Mouse (Mus musculus) hindbrain, postnatal 0 days (tissue): ENCODE data around the gene Ap2a1. TPM values are rescaled to one million over a fixed set of nuclear protein-coding genes. Genes with fewer than 3 reads are reported as not detected.

Experiments used
- ATAC-seq: fragments of 200-750 bp; cut with Nextera tagmentation; 2 replicates; pipeline ENCODE4 v1.8.0; 2017; ENCODE audit warnings: mild to moderate bottlenecking, moderate TSS enrichment, moderate library complexity
- DNase-seq: peaks from one replicate; pipeline ENCODE4 v3.0.0-alpha.2; 2015; ENCODE audit warnings: low spot score
- H3K27ac ChIP-seq: fragments of 300-500 bp; sonication (generic); 2 replicates; pipeline ENCODE4 v1.5.1; 2014; ENCODE audit warnings: mild to moderate bottlenecking
- H3K27me3 ChIP-seq: fragments of 300-500 bp; sonication (generic); 2 replicates; pipeline ENCODE4 v1.6.1; 2014; ENCODE audit warnings: low read length, mixed read lengths; ENCODE audit not compliant: insufficient read depth
- H3K36me3 ChIP-seq: fragments of 300-500 bp; sonication (generic); 2 replicates; pipeline ENCODE4 v1.6.1; 2014; ENCODE audit warnings: low read length, mixed read lengths; ENCODE audit not compliant: insufficient read depth
- H3K4me1 ChIP-seq: fragments of 300-500 bp; sonication (generic); 2 replicates; pipeline ENCODE4 v1.6.1; 2014; ENCODE audit warnings: antibody characterized with exemption, low read length, mixed read lengths; ENCODE audit not compliant: insufficient read depth
- H3K4me2 ChIP-seq: fragments of 300-500 bp; sonication (generic); 2 replicates; pipeline ENCODE4 v1.6.1; 2014; ENCODE audit warnings: low read depth, mild to moderate bottlenecking, low read length, moderate library complexity, mixed read lengths
- H3K4me3 ChIP-seq: fragments of 300-500 bp; sonication (generic); 2 replicates; pipeline ENCODE4 v1.5.1; 2014; ENCODE audit warnings: low read length
- H3K9ac ChIP-seq: fragments of 300-500 bp; sonication (generic); replicated peaks from 2 replicates; pipeline ENCODE4 v1.6.1; 2014; ENCODE audit warnings: mild to moderate bottlenecking, low read length, moderate library complexity, mixed read lengths
- H3K9me3 ChIP-seq: fragments of 300-500 bp; sonication (generic); 2 replicates; pipeline ENCODE4 v1.6.1; 2016; ENCODE audit warnings: low read length, mixed read lengths
- CTCF ChIP-seq: IDR thresholded peaks from 2 replicates; pipeline ENCODE4 v1.5.1; 2016; ENCODE audit warnings: antibody characterized with exemption, control low read depth, low read depth
- WGBS: fragments of 180-500 bp; shearing (Covaris S2); extraction: QIAGEN DNeasy Blood & Tissue Kit; methylation state at CpG from one replicate; pipeline ENCODE4 v1.1.7; 2014; 5-methylcytosine and 5-hydroxymethylcytosine counted together
- polyA plus RNA-seq: library from polyadenylated mRNA; unstranded; fragments of >200 nt; fragmentation: Nextera tagmentation; extraction: Ambion mirVana; gene quantifications from 2 replicates; pipeline ENCODE4 v1.2.1, GENCODE M21; 2015
- total RNA-seq: library from RNA; depleted of rRNA; stranded (reverse); fragments of >200 nt; gene quantifications from 2 replicates; pipeline ENCODE4 v1.2.3, GENCODE M21; 2014; rRNA removed

Ap2a1 gene
- total RNA-seq (251 and 255 TPM in 2 replicates), polyA plus RNA-seq (113 and 115 TPM in 2 replicates)

GRCm38 (mm10) chr7:44929204-44930151, at the start of gene Ap2a1:
TSS of gene Ap2a1 (minus strand) at chr7:44929496.
- DNase-seq (peak; percentile 100), ATAC-seq (peak; percentile 99)
- peak within 1 kb of the TSS; percentile 92 for H3K4me3 ChIP-seq
- H3K27ac ChIP-seq: peak within 1 kb of the TSS; percentile 92
- peak within 1 kb of the TSS; percentile 96 for H3K9ac ChIP-seq
- peak; percentile 22 for TF ChIP-seq CTCF
- H3K27me3 ChIP-seq: no peaks in the 10 kb centered on the region
- H3K36me3 ChIP-seq: no peaks in the 10 kb centered on the region
- WGBS: under 1% methylated on average over 83 of the region's 84 CpGs
- H3K4me1 ChIP-seq: peaks cover 13% of the 10 kb centered on the region
- peak within 1 kb of the TSS; percentile 82 for H3K4me2 ChIP-seq
- H3K9me3 ChIP-seq: no peaks in the 10 kb centered on the region

- Histone ChIP-seq H3K9me3 (no peaks in the 10 kb centered on the region), H3K36me3 (peaks cover 55% of the 10 kb centered on the region), H3K27ac (no peak overlapping the region), H3K27me3 (no peaks in the 10 kb centered on the region), H3K4me1 (peaks cover 4% of the 10 kb centered on the region; the same call in 1 of the 2 replicates), H3K4me2 (no peak overlapping the region), H3K4me3 (no peak overlapping the region), H3K9ac (no peak overlapping the region)
- ATAC-seq (no peak), DNase-seq (no peak)
- TF ChIP-seq CTCF: no peak; the same call in 1 of the 2 replicates
- 88% methylated on average over 3 of the region's 3 CpGs for WGBS
Measured at GRCm38 (mm10) chr7:44978300-44978699, 49.0 kb upstream of the Ap2a1 start.

- Histone ChIP-seq H3K4me2 (peak overlapping the region; percentile 65), H3K9me3 (no peaks in the 10 kb centered on the region), H3K9ac (0 out of 2 replicates have a peak overlapping the region, but pooled peaks have one; percentile 13), H3K4me1 (peaks cover 17% of the 10 kb centered on the region; the same call in 1 of the 2 replicates), H3K27ac (peak overlapping the region; percentile 82), H3K4me3 (no peak overlapping the region), H3K27me3 (no peaks in the 10 kb centered on the region), H3K36me3 (peaks cover 33% of the 10 kb centered on the region)
- 20% methylated on average over 6 of the region's 6 CpGs for WGBS
- DNase-seq (no peak), ATAC-seq (no peak)
- TF ChIP-seq CTCF: no peak
Measured at GRCm38 (mm10) chr7:44975117-44975419, 45.8 kb upstream of the Ap2a1 start.

- H3K4me3 ChIP-seq: peak within 1 kb of the TSS; percentile 43
- 2% methylated on average over 22 of the region's 22 CpGs for WGBS
- peak within 1 kb of the TSS; percentile 47 for H3K9ac ChIP-seq
- H3K4me1 ChIP-seq: peaks cover 17% of the 10 kb centered on the region; the same call in 1 of the 2 replicates
- TF ChIP-seq CTCF: peak; percentile 20; the same call in 1 of the 2 replicates
- H3K9me3 ChIP-seq: no peaks in the 10 kb centered on the region
- peak within 1 kb of the TSS; percentile 65 for H3K4me2 ChIP-seq
- H3K27me3 ChIP-seq: no peaks in the 10 kb centered on the region
- peak; percentile 50 for ATAC-seq
- peak within 1 kb of the TSS; percentile 82 for H3K27ac ChIP-seq
- H3K36me3 ChIP-seq: peaks cover 28% of the 10 kb centered on the region
- peak; percentile 95 for DNase-seq
Measured at GRCm38 (mm10) chr7:44974383-44975116, 45.3 kb upstream of the Ap2a1 start, which contains the start of gene Cpt1c. TSS of gene Cpt1c (minus strand) at chr7:44974851.

- no peak for TF ChIP-seq CTCF
Measured at GRCm38 (mm10) chr7:44973415-44974130, 44.3 kb upstream of the Ap2a1 start.

GRCm38 (mm10) chr7:44971142-44971541, 41.8 kb upstream of the Ap2a1 start:
- Histone ChIP-seq H3K36me3 (no peaks in the 10 kb centered on the region; the same call in 1 of the 2 replicates), H3K27me3 (no peaks in the 10 kb centered on the region), H3K27ac (peak overlapping the region; percentile 82), H3K4me1 (peaks cover 17% of the 10 kb centered on the region; the same call in 1 of the 2 replicates), H3K4me3 (peak overlapping the region; percentile 47), H3K9me3 (no peaks in the 10 kb centered on the region), H3K4me2 (peak overlapping the region; percentile 77), H3K9ac (peak overlapping the region; percentile 51)
- no peak for ATAC-seq
- whole genome bisulfite sequencing: 72% methylated on average over 7 of the region's 7 CpGs
- no peak for TF ChIP-seq CTCF
- DNase-seq: no peak

More at GRCm38 (mm10) chr7:44973415-44974130, 44.3 kb upstream of the Ap2a1 start:
- peak overlapping the region; percentile 82 for H3K27ac ChIP-seq
- H3K9me3 ChIP-seq: no peaks in the 10 kb centered on the region
- no peak for ATAC-seq
- 22% methylated on average over 14 of the region's 14 CpGs for WGBS
- peak; percentile 43 for DNase-seq
- H3K4me1 ChIP-seq: peaks cover 17% of the 10 kb centered on the region; the same call in 1 of the 2 replicates
- H3K27me3 ChIP-seq: no peaks in the 10 kb centered on the region
- H3K4me2 ChIP-seq: peak overlapping the region; percentile 65
- peak overlapping the region; percentile 47 for H3K9ac ChIP-seq
- H3K36me3 ChIP-seq: peaks cover 18% of the 10 kb centered on the region
- H3K4me3 ChIP-seq: peak overlapping the region; percentile 43
